Mouse (Mus musculus) layer of hippocampus, postnatal 10 days (tissue): Measurements from ENCODE around the gene Gm10762. TPM values are rescaled to one million over a fixed set of nuclear protein-coding genes. Genes with fewer than 3 reads are reported as not detected.

Experiments used
- microRNA-seq, 2 experiments: library from miRNA; unstranded; fragments of <30 nt; microRNA quantifications; one replicate each; pipeline ENCODE4 v1.2.0; 2021
- total RNA-seq, 2 experiments: library from RNA; stranded (reverse); gene quantifications; 2 replicates each; pipeline ENCODE4 v1.2.3; 2021

The Gm10762 gene
- total RNA-seq, 2 experiments from 2014 or later = 10.8 to 11.6 TPM

Small RNA genes lying within 50 kb of the gene (microRNA-seq; reads per million reads assigned to microRNA genes)
- 0 reads per million in 2 experiments for gene Gm22859

Other genes starting within 250 kb of the Gm10762 start
- 10 to 100 TPM; 36.4 to 40.4 TPM for gene Tmem87b, start 149.6 kb downstream of the Gm10762 start, total RNA-seq
- 1 to 10 TPM; 2.3 TPM for gene Fbln7, start 104.7 kb downstream of the Gm10762 start, total RNA-seq
- gene Zc3h8, start 23.6 kb downstream of the Gm10762 start, total RNA-seq = 1 to 10 TPM; 6.7 to 7.2 TPM
- gene Zc3h6, start 323 bp downstream of the Gm10762 start, total RNA-seq = 10 to 100 TPM; 13.0 to 13.2 TPM
- gene Vinac1, start 80.4 kb upstream of the Gm10762 start, total RNA-seq = under 1 TPM; 0.18 to 0.27 TPM
- 10 to 100 TPM; 61.4 to 62.4 TPM for gene Ttl, start 98.2 kb upstream of the Gm10762 start, total RNA-seq
- gene Polr1b, start 133.3 kb upstream of the Gm10762 start, total RNA-seq = 10 to 100 TPM; 17.5 to 19.5 TPM
- 10 to 100 TPM; 11.4 to 11.6 TPM for gene Chchd5, start 162.0 kb upstream of the Gm10762 start, total RNA-seq
- gene Slc20a1, start 231.0 kb upstream of the Gm10762 start, total RNA-seq = 100 to 1,000 TPM in 1 of 2 experiments, 10 to 100 TPM in 1; 97.4 to 124 TPM